Mouse (Mus musculus): ENCODE data around the gene Itpripl1.
"Not testable (repeated sequence)": the region's sequence is repeated elsewhere in the genome, so short reads cannot be mapped to it uniquely, and the experiment has no call there.

Gene Itpripl1

GRCm38 (mm10) chr2:127143158-127144063 is at the start of gene Itpripl1:
Gene Itpripl1, minus strand, starts transcription at chr2:127143442.
- DNase-seq (ENCODE audit: low spot score): peak; percentile 84

GRCm38 (mm10) chr2:127189574-127189973 is 46.3 kb upstream of the Itpripl1 start:
- no peak for DNase-seq (ENCODE audit: low spot score)

GRCm38 (mm10) chr2:127182598-127183381 is 39.5 kb upstream of the Itpripl1 start:
- peak; percentile 80 for DNase-seq (ENCODE audit: low spot score)

GRCm38 (mm10) chr2:127166261-127166660 is 23.0 kb upstream of the Itpripl1 start:
- not testable (repeated sequence) for DNase-seq (ENCODE audit: low spot score)

- DNase-seq (ENCODE audit: low spot score): no peak
Measured at GRCm38 (mm10) chr2:127165675-127166074, 22.4 kb upstream of the Itpripl1 start.

GRCm38 (mm10) chr2:127145699-127146098 is 2.5 kb upstream of the Itpripl1 start:
- DNase-seq (ENCODE audit: low spot score): no peak

GRCm38 (mm10) chr2:127142577-127143157 is 575 bp downstream of the Itpripl1 start:
- no peak for DNase-seq (ENCODE audit: low spot score)

GRCm38 (mm10) chr2:127142031-127142430 is 1.2 kb downstream of the Itpripl1 start:
- no peak for DNase-seq (ENCODE audit: low spot score)

GRCm38 (mm10) chr2:127140011-127140410 is 3.2 kb downstream of the Itpripl1 start:
- no peak for DNase-seq (ENCODE audit: low spot score)

- no peak for DNase-seq (ENCODE audit: low spot score)
Measured at GRCm38 (mm10) chr2:127139605-127140004, 3.6 kb downstream of the Itpripl1 start.

- DNase-seq (ENCODE audit: low spot score): no peak
Measured at GRCm38 (mm10) chr2:127139094-127139493, 4.1 kb downstream of the Itpripl1 start.

- DNase-seq (ENCODE audit: low spot score): no peak
Measured at GRCm38 (mm10) chr2:127138449-127138848, 4.8 kb downstream of the Itpripl1 start.

- DNase-seq (ENCODE audit: low spot score): no peak
Measured at GRCm38 (mm10) chr2:127137838-127138420, 5.3 kb downstream of the Itpripl1 start.

GRCm38 (mm10) chr2:127136979-127137378 is 6.3 kb downstream of the Itpripl1 start:
- no peak for DNase-seq (ENCODE audit: low spot score)

GRCm38 (mm10) chr2:127135255-127135654 is 8.0 kb downstream of the Itpripl1 start:
- DNase-seq (ENCODE audit: low spot score): not testable (repeated sequence)

GRCm38 (mm10) chr2:127133621-127134461 is 9.4 kb downstream of the Itpripl1 start, which contains the start of gene Ncaph:
Gene Ncaph, minus strand, starts transcription at chr2:127133954.
- peak; percentile 93 for DNase-seq (ENCODE audit: low spot score)

GRCm38 (mm10) chr2:127131353-127131752 is 11.9 kb downstream of the Itpripl1 start:
- no peak for DNase-seq (ENCODE audit: low spot score)

GRCm38 (mm10) chr2:127128926-127129325 is 14.3 kb downstream of the Itpripl1 start:
- DNase-seq (ENCODE audit: low spot score): no peak

GRCm38 (mm10) chr2:127121591-127122235 is 21.5 kb downstream of the Itpripl1 start:
- no peak for DNase-seq (ENCODE audit: low spot score)

- DNase-seq (ENCODE audit: low spot score): no peak
Measured at GRCm38 (mm10) chr2:127108986-127109385, 34.3 kb downstream of the Itpripl1 start.
